Mouse (Mus musculus): ENCODE measurements around the gene Ggt5. TPM values are rescaled to one million over a fixed set of nuclear protein-coding genes. Genes with fewer than 3 reads are reported as not detected.
"Not testable (repeated sequence)": the region's sequence is repeated elsewhere in the genome, so short reads cannot be mapped to it uniquely, and the experiment has no call there.

Gene Ggt5
- polyA plus RNA-seq, 1 experiment from 2014 or later: 3.5 TPM

- no peak within 1 kb of the TSS for H3K27ac ChIP-seq
- H3K36me3 ChIP-seq (ENCODE audit: inconsistent target): no peaks in the 10 kb centered on the region
- H3K79me2 ChIP-seq (ENCODE audit: inconsistent target): no peaks in the 10 kb centered on the region
- 88% methylated on average over 10 of the region's 10 CpGs for WGBS (ENCODE audit: missing documents)
- H3K4me3 ChIP-seq (ENCODE audit: inconsistent target): no peak within 1 kb of the TSS
Measured at GRCm38 (mm10) chr10:75561071-75561654, 28.0 kb upstream of the Ggt5 start, which contains the start of gene Ggt1. TSS of gene Ggt1 (plus strand) at chr10:75561604.

- 85% methylated on average over 8 of the region's 8 CpGs for WGBS (ENCODE audit: missing documents)
- no peaks in the 10 kb centered on the region for H3K79me2 ChIP-seq (ENCODE audit: inconsistent target)
Measured at GRCm38 (mm10) chr10:75562596-75562995, 26.5 kb upstream of the Ggt5 start.

GRCm38 (mm10) chr10:75564687-75565265 lies 24.4 kb upstream of the Ggt5 start:
- H3K79me2 ChIP-seq (ENCODE audit: inconsistent target): no peaks in the 10 kb centered on the region
- 42% methylated on average over 12 of the region's 12 CpGs for WGBS (ENCODE audit: missing documents)
- no peak overlapping the region for H3K4me3 ChIP-seq (ENCODE audit: inconsistent target)
- no peaks in the 10 kb centered on the region for H3K36me3 ChIP-seq (ENCODE audit: inconsistent target)
- H3K27ac ChIP-seq: no peak overlapping the region

More at GRCm38 (mm10) chr10:75562596-75562995, 26.5 kb upstream of the Ggt5 start:
- H3K4me3 ChIP-seq (ENCODE audit: inconsistent target): no peak overlapping the region
- H3K36me3 ChIP-seq (ENCODE audit: inconsistent target): no peaks in the 10 kb centered on the region
- H3K27ac ChIP-seq: no peak overlapping the region

GRCm38 (mm10) chr10:75565436-75565835 lies 23.7 kb upstream of the Ggt5 start:
- 8% methylated on average over 6 of the region's 6 CpGs for WGBS (ENCODE audit: missing documents)
- H3K79me2 ChIP-seq (ENCODE audit: inconsistent target): no peaks in the 10 kb centered on the region

GRCm38 (mm10) chr10:75565906-75566305 lies 23.2 kb upstream of the Ggt5 start:
- no peak overlapping the region for H3K27ac ChIP-seq
- no peaks in the 10 kb centered on the region for H3K36me3 ChIP-seq (ENCODE audit: inconsistent target)
- no peaks in the 10 kb centered on the region for H3K79me2 ChIP-seq (ENCODE audit: inconsistent target)
- 52% methylated on average over 7 of the region's 7 CpGs for WGBS (ENCODE audit: missing documents)
- no peak overlapping the region for H3K4me3 ChIP-seq (ENCODE audit: inconsistent target)

More at GRCm38 (mm10) chr10:75565436-75565835, 23.7 kb upstream of the Ggt5 start:
- no peak overlapping the region for H3K27ac ChIP-seq
- H3K4me3 ChIP-seq (ENCODE audit: inconsistent target): no peak overlapping the region
- no peaks in the 10 kb centered on the region for H3K36me3 ChIP-seq (ENCODE audit: inconsistent target)

GRCm38 (mm10) chr10:75566321-75566720 lies 22.8 kb upstream of the Ggt5 start:
- WGBS (ENCODE audit: missing documents): 55% methylated on average over 5 of the region's 5 CpGs
- H3K36me3 ChIP-seq (ENCODE audit: inconsistent target): no peaks in the 10 kb centered on the region
- H3K4me3 ChIP-seq (ENCODE audit: inconsistent target): no peak overlapping the region

GRCm38 (mm10) chr10:75566765-75567164 lies 22.4 kb upstream of the Ggt5 start:
- H3K27ac ChIP-seq; H3K4me3 ChIP-seq (ENCODE audit: inconsistent target); H3K36me3 ChIP-seq (ENCODE audit: inconsistent target); H3K79me2 ChIP-seq (ENCODE audit: inconsistent target): not testable (repeated sequence)
- WGBS (ENCODE audit: missing documents): 91% methylated on average over 2 of the region's 2 CpGs

More at GRCm38 (mm10) chr10:75566321-75566720, 22.8 kb upstream of the Ggt5 start:
- H3K79me2 ChIP-seq (ENCODE audit: inconsistent target): no peaks in the 10 kb centered on the region
- H3K27ac ChIP-seq: no peak overlapping the region

- H3K36me3 ChIP-seq (ENCODE audit: inconsistent target): no peaks in the 10 kb centered on the region
- H3K27ac ChIP-seq: no peak overlapping the region
- H3K79me2 ChIP-seq (ENCODE audit: inconsistent target): no peaks in the 10 kb centered on the region
- WGBS (ENCODE audit: missing documents): 73% methylated on average over 5 of the region's 5 CpGs
- H3K4me3 ChIP-seq (ENCODE audit: inconsistent target): no peak overlapping the region
Measured at GRCm38 (mm10) chr10:75568029-75568428, 21.1 kb upstream of the Ggt5 start.

- Histone ChIP-seq H3K4me3 (ENCODE audit: inconsistent target) (no peak overlapping the region), H3K36me3 (ENCODE audit: inconsistent target) (no peaks in the 10 kb centered on the region), H3K27ac (no peak overlapping the region), H3K79me2 (ENCODE audit: inconsistent target) (no peaks in the 10 kb centered on the region)
- 82% methylated on average over 11 of the region's 11 CpGs for WGBS (ENCODE audit: missing documents)
Measured at GRCm38 (mm10) chr10:75568441-75568840, 20.7 kb upstream of the Ggt5 start.

- 92% methylated on average over 4 of the region's 4 CpGs for WGBS (ENCODE audit: missing documents)
Measured at GRCm38 (mm10) chr10:75568851-75569250, 20.3 kb upstream of the Ggt5 start.

GRCm38 (mm10) chr10:75570981-75571657 lies 18.0 kb upstream of the Ggt5 start:
- Histone ChIP-seq H3K79me2 (ENCODE audit: inconsistent target) (no peaks in the 10 kb centered on the region), H3K27ac (no peak overlapping the region), H3K4me3 (ENCODE audit: inconsistent target) (no peak overlapping the region), H3K36me3 (ENCODE audit: inconsistent target) (no peaks in the 10 kb centered on the region)
- 90% methylated on average over 9 of the region's 10 CpGs for WGBS (ENCODE audit: missing documents)

More at GRCm38 (mm10) chr10:75568851-75569250, 20.3 kb upstream of the Ggt5 start:
- no peak overlapping the region for H3K27ac ChIP-seq
- H3K36me3 ChIP-seq (ENCODE audit: inconsistent target): no peaks in the 10 kb centered on the region
- H3K4me3 ChIP-seq (ENCODE audit: inconsistent target): no peak overlapping the region
- H3K79me2 ChIP-seq (ENCODE audit: inconsistent target): no peaks in the 10 kb centered on the region

- no peaks in the 10 kb centered on the region for H3K36me3 ChIP-seq (ENCODE audit: inconsistent target)
- H3K4me3 ChIP-seq (ENCODE audit: inconsistent target): no peak overlapping the region
- 90% methylated on average over 9 of the region's 9 CpGs for WGBS (ENCODE audit: missing documents)
- no peak overlapping the region for H3K27ac ChIP-seq
- H3K79me2 ChIP-seq (ENCODE audit: inconsistent target): no peaks in the 10 kb centered on the region
Measured at GRCm38 (mm10) chr10:75571937-75572336, 17.2 kb upstream of the Ggt5 start.

- Histone ChIP-seq H3K79me2 (ENCODE audit: inconsistent target) (no peaks in the 10 kb centered on the region), H3K4me3 (ENCODE audit: inconsistent target) (no peak overlapping the region), H3K36me3 (ENCODE audit: inconsistent target) (no peaks in the 10 kb centered on the region), H3K27ac (no peak overlapping the region)
- 96% methylated on average over 10 of the region's 10 CpGs for WGBS (ENCODE audit: missing documents)
Measured at GRCm38 (mm10) chr10:75573181-75573580, 16.0 kb upstream of the Ggt5 start.

GRCm38 (mm10) chr10:75573965-75574364 lies 15.2 kb upstream of the Ggt5 start:
- no peak overlapping the region for H3K4me3 ChIP-seq (ENCODE audit: inconsistent target)
- no peaks in the 10 kb centered on the region for H3K79me2 ChIP-seq (ENCODE audit: inconsistent target)
- no peaks in the 10 kb centered on the region for H3K36me3 ChIP-seq (ENCODE audit: inconsistent target)
- no peak overlapping the region for H3K27ac ChIP-seq
- 94% methylated on average over 9 of the region's 9 CpGs for WGBS (ENCODE audit: missing documents)

GRCm38 (mm10) chr10:75579129-75579528 lies 10.0 kb upstream of the Ggt5 start:
- no peaks in the 10 kb centered on the region for H3K79me2 ChIP-seq (ENCODE audit: inconsistent target)
- H3K4me3 ChIP-seq (ENCODE audit: inconsistent target): no peak overlapping the region
- no peaks in the 10 kb centered on the region for H3K36me3 ChIP-seq (ENCODE audit: inconsistent target)
- no peak overlapping the region for H3K27ac ChIP-seq
- 94% methylated on average over 6 of the region's 6 CpGs for WGBS (ENCODE audit: missing documents)
